Mouse (Mus musculus) stomach, postnatal 0 days (tissue): Measurements from ENCODE around the gene Zfp296.

Experiments used
- CTCF ChIP-seq: IDR thresholded peaks from 2 replicates; pipeline ENCODE4 v1.5.1; 2016; ENCODE audit warnings: antibody characterized with exemption, low read depth, mild to moderate bottlenecking, moderate library complexity
- EP300 ChIP-seq: optimal IDR thresholded peaks from 2 replicates; pipeline ENCODE3; 2016; ENCODE audit warnings: antibody characterized with exemption

DNA sequence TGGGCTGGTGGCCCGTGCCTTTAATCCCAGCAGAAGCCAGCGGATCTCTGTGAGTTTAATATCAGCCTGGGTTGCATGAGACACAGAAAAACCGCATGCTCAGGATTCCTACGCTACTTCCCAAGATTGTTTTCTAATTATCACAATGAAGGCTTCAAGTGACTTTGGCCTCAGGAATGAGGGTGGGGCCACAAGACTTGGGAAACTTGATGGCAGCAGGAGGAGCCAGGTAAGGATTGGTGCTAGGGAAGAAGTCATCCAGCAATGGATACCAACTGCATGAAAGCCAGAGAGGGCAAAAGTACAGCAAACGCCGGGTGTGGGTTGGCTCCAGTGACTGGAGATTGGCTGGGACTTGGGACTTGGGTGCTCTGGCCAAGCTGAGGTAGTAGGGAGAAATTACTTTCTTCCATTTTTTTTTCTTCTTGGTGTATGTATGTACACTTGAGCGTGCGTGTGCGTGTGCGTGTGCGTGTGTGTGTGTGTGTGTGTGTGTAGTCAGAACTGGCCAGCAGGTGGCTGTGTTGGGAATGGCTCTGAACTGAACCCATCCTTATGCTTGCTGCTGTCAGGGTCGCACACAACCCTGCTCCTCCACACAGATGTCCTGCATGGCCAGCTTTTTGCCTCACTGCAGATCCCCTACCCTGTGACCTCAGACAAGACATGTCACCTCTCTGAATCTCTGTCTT is 32.7 kb downstream of the Zfp296 start:
- peak; percentile 35; the same call in 1 of the 2 replicates for TF ChIP-seq CTCF
- TF ChIP-seq EP300: no peak
